Mouse (Mus musculus): ENCODE data around the gene Coro2b. TPM values are rescaled to one million over a fixed set of nuclear protein-coding genes. Genes with fewer than 3 reads are reported as not detected.
"Not testable (repeated sequence)": the region's sequence is repeated elsewhere in the genome, so short reads cannot be mapped to it uniquely, and the experiment has no call there.

Gene Coro2b
- polyA plus RNA-seq, 1 experiment from 2014 or later: 32.5 TPM

GRCm38 (mm10) chr9:62456015-62456414 lies 80.8 kb downstream of the Coro2b start:
- H3K9ac ChIP-seq (replicated peaks; ENCODE audit: low read depth, low read length): no peak overlapping the region
- H3K4me1 ChIP-seq (ENCODE audit: control insufficient read depth, insufficient read depth, low read length): peaks cover 13% of the 10 kb centered on the region; the same call in 1 of the 2 replicates
- H3K27ac ChIP-seq (ENCODE audit: low read depth, low read length): no peak overlapping the region
- ATAC-seq (ENCODE audit: low read depth): peak; percentile 65; the same call in 1 of the 2 replicates
- H3K4me3 ChIP-seq (ENCODE audit: low read depth, low read length): no peak overlapping the region
- 20% methylated on average over 5 of the region's 5 CpGs for WGBS
- no peaks in the 10 kb centered on the region for H3K27me3 ChIP-seq (ENCODE audit: control insufficient read depth, insufficient read depth, low read length)
- no peaks in the 10 kb centered on the region for H3K36me3 ChIP-seq (ENCODE audit: control insufficient read depth, insufficient read depth, low read length)
- H3K9me3 ChIP-seq (ENCODE audit: control insufficient read depth, low read length): no peaks in the 10 kb centered on the region
- no peak overlapping the region for H3K4me2 ChIP-seq (ENCODE audit: low read depth, low read length)

DNA sequence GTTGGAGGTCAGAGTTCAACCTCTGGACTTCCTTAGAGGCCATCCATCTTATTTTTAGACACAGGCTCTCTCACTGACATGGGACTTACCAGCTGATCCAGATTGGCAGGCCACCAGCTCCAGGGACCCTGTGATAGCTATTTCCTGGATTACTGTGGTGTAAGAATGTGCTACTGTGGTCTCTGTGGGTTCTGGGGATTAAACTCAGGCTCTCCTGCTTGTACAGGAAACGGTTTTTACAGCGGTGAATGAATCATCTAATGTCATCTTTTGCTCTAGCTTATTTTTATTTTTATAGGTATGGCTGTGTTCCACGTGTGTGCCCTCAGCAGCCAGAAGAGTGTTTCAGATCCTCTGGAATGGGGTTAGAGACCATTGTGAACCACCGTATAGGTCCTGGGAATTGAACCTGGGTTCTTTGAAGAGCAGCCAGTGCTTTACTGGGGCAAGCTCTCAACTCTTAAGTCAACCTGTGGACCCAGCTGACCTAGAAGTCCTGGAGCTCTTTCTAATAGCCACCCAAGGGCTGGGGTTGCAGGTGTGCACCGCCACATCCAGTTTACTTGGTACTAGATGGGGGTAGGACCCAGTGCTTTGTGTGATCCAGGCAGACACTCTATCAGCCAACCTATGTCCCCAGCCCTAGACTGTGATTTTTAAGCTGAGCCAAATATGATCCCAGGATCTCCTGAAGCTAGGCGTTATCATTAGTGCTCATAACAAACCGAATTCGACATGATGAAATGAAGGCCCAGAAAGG lies 81.5 kb downstream of the Coro2b start:
- no peak overlapping the region for H3K4me2 ChIP-seq (ENCODE audit: low read depth, low read length)
- WGBS: 77% methylated on average over 8 of the region's 8 CpGs
- no peak for ATAC-seq (ENCODE audit: low read depth)
- H3K27me3 ChIP-seq (ENCODE audit: control insufficient read depth, insufficient read depth, low read length): no peaks in the 10 kb centered on the region
- no peaks in the 10 kb centered on the region for H3K9me3 ChIP-seq (ENCODE audit: control insufficient read depth, low read length)
- H3K4me1 ChIP-seq (ENCODE audit: control insufficient read depth, insufficient read depth, low read length): peaks cover 13% of the 10 kb centered on the region; the same call in 1 of the 2 replicates
- H3K9ac ChIP-seq (replicated peaks; ENCODE audit: low read depth, low read length): no peak overlapping the region
- no peaks in the 10 kb centered on the region for H3K36me3 ChIP-seq (ENCODE audit: control insufficient read depth, insufficient read depth, low read length)
- H3K4me3 ChIP-seq (ENCODE audit: low read depth, low read length): no peak overlapping the region
- 0 out of 2 replicates have a peak overlapping the region, but pooled peaks have one; percentile 7 for H3K27ac ChIP-seq (ENCODE audit: low read depth, low read length)

- no peak for ATAC-seq (ENCODE audit: low read depth)
- Histone ChIP-seq H3K36me3 (ENCODE audit: control insufficient read depth, insufficient read depth, low read length) (no peaks in the 10 kb centered on the region), H3K4me2 (ENCODE audit: low read depth, low read length) (no peak overlapping the region), H3K27ac (ENCODE audit: low read depth, low read length) (no peak overlapping the region), H3K27me3 (ENCODE audit: control insufficient read depth, insufficient read depth, low read length) (no peaks in the 10 kb centered on the region), H3K9ac (replicated peaks; ENCODE audit: low read depth, low read length) (no peak overlapping the region), H3K9me3 (ENCODE audit: control insufficient read depth, low read length) (no peaks in the 10 kb centered on the region), H3K4me1 (ENCODE audit: control insufficient read depth, insufficient read depth, low read length) (peaks cover 10% of the 10 kb centered on the region; the same call in 1 of the 2 replicates), H3K4me3 (ENCODE audit: low read depth, low read length) (no peak overlapping the region)
- 92% methylated on average over 8 of the region's 8 CpGs for WGBS
These were observed 84.4 kb downstream of the Coro2b start for GRCm38 (mm10) chr9:62452373-62452993.

DNA sequence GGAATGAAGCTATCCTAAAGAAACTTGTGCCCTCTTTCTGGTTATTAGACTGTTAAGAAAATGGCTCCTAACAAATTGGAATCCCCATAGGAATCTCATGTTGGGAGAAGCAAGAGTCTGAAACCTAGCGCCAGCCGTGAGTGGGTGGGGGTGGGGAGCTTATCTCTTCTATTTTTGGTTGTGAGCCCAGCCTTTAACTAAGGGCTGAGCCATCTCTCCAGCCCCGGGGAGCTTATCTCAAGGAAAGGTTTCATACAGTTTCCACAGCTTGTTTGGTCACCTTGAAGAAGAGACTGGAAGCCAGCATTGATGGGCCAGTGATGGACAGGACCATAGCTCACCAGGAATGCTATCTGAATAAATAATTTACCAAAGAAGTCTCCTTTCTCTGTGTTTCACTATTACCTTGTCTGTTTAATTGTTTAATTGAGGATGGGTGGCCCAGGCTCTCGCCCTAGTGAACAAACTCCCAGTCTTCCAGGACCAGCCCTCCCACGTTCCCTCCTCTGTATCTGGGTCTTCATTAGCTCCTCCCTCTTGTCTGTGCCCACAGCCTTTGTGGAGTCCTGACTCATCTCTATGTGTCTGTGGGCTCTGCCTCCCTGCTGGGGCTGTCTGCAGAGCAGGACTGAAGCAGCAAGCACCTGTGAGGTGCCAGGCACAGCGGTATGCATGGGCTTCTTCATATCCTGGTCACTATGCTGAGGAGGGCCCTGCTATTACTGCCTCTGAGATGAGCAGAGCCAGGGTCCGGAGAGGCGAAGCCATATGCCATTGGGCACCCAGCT lies 85.1 kb downstream of the Coro2b start:
- no peak for ATAC-seq (ENCODE audit: low read depth)
- no peak overlapping the region for H3K27ac ChIP-seq (ENCODE audit: low read depth, low read length)
- no peaks in the 10 kb centered on the region for H3K36me3 ChIP-seq (ENCODE audit: control insufficient read depth, insufficient read depth, low read length)
- H3K4me2 ChIP-seq (ENCODE audit: low read depth, low read length): no peak overlapping the region
- H3K27me3 ChIP-seq (ENCODE audit: control insufficient read depth, insufficient read depth, low read length): no peaks in the 10 kb centered on the region
- WGBS: 82% methylated on average over 8 of the region's 8 CpGs
- H3K4me1 ChIP-seq (ENCODE audit: control insufficient read depth, insufficient read depth, low read length): peaks cover 10% of the 10 kb centered on the region; the same call in 1 of the 2 replicates
- no peak overlapping the region for H3K4me3 ChIP-seq (ENCODE audit: low read depth, low read length)
- no peak overlapping the region for H3K9ac ChIP-seq (replicated peaks; ENCODE audit: low read depth, low read length)
- H3K9me3 ChIP-seq (ENCODE audit: control insufficient read depth, low read length): no peaks in the 10 kb centered on the region

GRCm38 (mm10) chr9:62450862-62451261 lies 86.0 kb downstream of the Coro2b start:
- Histone ChIP-seq H3K4me2 (ENCODE audit: low read depth, low read length) (no peak overlapping the region), H3K27me3 (ENCODE audit: control insufficient read depth, insufficient read depth, low read length) (no peaks in the 10 kb centered on the region), H3K9me3 (ENCODE audit: control insufficient read depth, low read length) (no peaks in the 10 kb centered on the region), H3K36me3 (ENCODE audit: control insufficient read depth, insufficient read depth, low read length) (no peaks in the 10 kb centered on the region), H3K27ac (ENCODE audit: low read depth, low read length) (no peak overlapping the region), H3K4me1 (ENCODE audit: control insufficient read depth, insufficient read depth, low read length) (peaks cover 8% of the 10 kb centered on the region; the same call in 1 of the 2 replicates), H3K9ac (replicated peaks; ENCODE audit: low read depth, low read length) (no peak overlapping the region), H3K4me3 (ENCODE audit: low read depth, low read length) (no peak overlapping the region)
- 85% methylated on average over 7 of the region's 7 CpGs for WGBS
- no peak for ATAC-seq (ENCODE audit: low read depth)

DNA sequence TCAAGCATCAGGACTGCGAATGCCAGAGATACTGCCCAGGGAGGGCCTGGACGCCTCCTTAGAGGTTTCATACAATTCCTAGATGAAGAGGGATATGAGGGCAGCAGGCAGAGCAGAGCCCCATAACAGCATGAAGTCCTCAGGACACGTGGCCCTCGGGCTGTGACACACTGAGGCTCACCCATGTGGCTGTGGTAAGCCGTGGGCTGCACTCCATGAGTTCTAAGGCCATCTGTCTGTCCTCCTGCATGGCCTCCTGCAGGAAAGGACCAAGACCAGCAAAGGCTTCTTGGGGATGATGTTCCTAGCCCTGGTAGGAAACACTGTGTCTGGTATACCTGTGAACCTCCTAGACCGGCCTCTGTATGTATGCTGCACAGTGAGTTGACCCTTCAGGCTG lies 86.5 kb downstream of the Coro2b start:
- no peak overlapping the region for H3K27ac ChIP-seq (ENCODE audit: low read depth, low read length)
- WGBS: 84% methylated on average over 6 of the region's 6 CpGs
- H3K9ac ChIP-seq (replicated peaks; ENCODE audit: low read depth, low read length): no peak overlapping the region
- H3K4me3 ChIP-seq (ENCODE audit: low read depth, low read length): no peak overlapping the region
- no peak overlapping the region for H3K4me2 ChIP-seq (ENCODE audit: low read depth, low read length)
- no peaks in the 10 kb centered on the region for H3K36me3 ChIP-seq (ENCODE audit: control insufficient read depth, insufficient read depth, low read length)
- ATAC-seq (ENCODE audit: low read depth): no peak
- H3K9me3 ChIP-seq (ENCODE audit: control insufficient read depth, low read length): no peaks in the 10 kb centered on the region
- H3K4me1 ChIP-seq (ENCODE audit: control insufficient read depth, insufficient read depth, low read length): peaks cover 3% of the 10 kb centered on the region; the same call in 1 of the 2 replicates
- no peaks in the 10 kb centered on the region for H3K27me3 ChIP-seq (ENCODE audit: control insufficient read depth, insufficient read depth, low read length)

GRCm38 (mm10) chr9:62447337-62447736 lies 89.5 kb downstream of the Coro2b start:
- not testable (repeated sequence) for H3K4me1 ChIP-seq (ENCODE audit: control insufficient read depth, insufficient read depth, low read length); H3K27ac ChIP-seq (ENCODE audit: low read depth, low read length); H3K9me3 ChIP-seq (ENCODE audit: control insufficient read depth, low read length); H3K4me2 ChIP-seq (ENCODE audit: low read depth, low read length); H3K9ac ChIP-seq (replicated peaks; ENCODE audit: low read depth, low read length); H3K27me3 ChIP-seq (ENCODE audit: control insufficient read depth, insufficient read depth, low read length); H3K36me3 ChIP-seq (ENCODE audit: control insufficient read depth, insufficient read depth, low read length); H3K4me3 ChIP-seq (ENCODE audit: low read depth, low read length); ATAC-seq (ENCODE audit: low read depth)
- WGBS: 100% methylated on average over 4 of the region's 10 CpGs

- peak overlapping the region; percentile 90 for H3K27ac ChIP-seq (ENCODE audit: low read depth, low read length)
- no peak overlapping the region for H3K9ac ChIP-seq (replicated peaks; ENCODE audit: low read depth, low read length)
- H3K4me1 ChIP-seq (ENCODE audit: control insufficient read depth, insufficient read depth, low read length): peaks cover 13% of the 10 kb centered on the region
- H3K27me3 ChIP-seq (ENCODE audit: control insufficient read depth, insufficient read depth, low read length): no peaks in the 10 kb centered on the region
- H3K9me3 ChIP-seq (ENCODE audit: control insufficient read depth, low read length): no peaks in the 10 kb centered on the region
- WGBS: 8% methylated on average over 3 of the region's 3 CpGs
- no peaks in the 10 kb centered on the region for H3K36me3 ChIP-seq (ENCODE audit: control insufficient read depth, insufficient read depth, low read length)
- ATAC-seq (ENCODE audit: low read depth): peak; percentile 90
- no peak overlapping the region for H3K4me2 ChIP-seq (ENCODE audit: low read depth, low read length)
- H3K4me3 ChIP-seq (ENCODE audit: low read depth, low read length): no peak overlapping the region
These were observed 98.1 kb downstream of the Coro2b start for GRCm38 (mm10) chr9:62438755-62439101.
